Mouse (Mus musculus): Measurements from ENCODE around the gene Ubac2. TPM values are rescaled to one million over a fixed set of nuclear protein-coding genes. Genes with fewer than 3 reads are reported as not detected.
"Not testable (repeated sequence)": the region's sequence is repeated elsewhere in the genome, so short reads cannot be mapped to it uniquely, and the experiment has no call there.

Ubac2 gene
- total RNA-seq, 2 experiments from 2014 or later = 34.5 to 35.7 TPM

GRCm38 (mm10) chr14:122048816-122049215 lies 170.4 kb downstream of the Ubac2 start:
- DNase-seq = no peak

DNA sequence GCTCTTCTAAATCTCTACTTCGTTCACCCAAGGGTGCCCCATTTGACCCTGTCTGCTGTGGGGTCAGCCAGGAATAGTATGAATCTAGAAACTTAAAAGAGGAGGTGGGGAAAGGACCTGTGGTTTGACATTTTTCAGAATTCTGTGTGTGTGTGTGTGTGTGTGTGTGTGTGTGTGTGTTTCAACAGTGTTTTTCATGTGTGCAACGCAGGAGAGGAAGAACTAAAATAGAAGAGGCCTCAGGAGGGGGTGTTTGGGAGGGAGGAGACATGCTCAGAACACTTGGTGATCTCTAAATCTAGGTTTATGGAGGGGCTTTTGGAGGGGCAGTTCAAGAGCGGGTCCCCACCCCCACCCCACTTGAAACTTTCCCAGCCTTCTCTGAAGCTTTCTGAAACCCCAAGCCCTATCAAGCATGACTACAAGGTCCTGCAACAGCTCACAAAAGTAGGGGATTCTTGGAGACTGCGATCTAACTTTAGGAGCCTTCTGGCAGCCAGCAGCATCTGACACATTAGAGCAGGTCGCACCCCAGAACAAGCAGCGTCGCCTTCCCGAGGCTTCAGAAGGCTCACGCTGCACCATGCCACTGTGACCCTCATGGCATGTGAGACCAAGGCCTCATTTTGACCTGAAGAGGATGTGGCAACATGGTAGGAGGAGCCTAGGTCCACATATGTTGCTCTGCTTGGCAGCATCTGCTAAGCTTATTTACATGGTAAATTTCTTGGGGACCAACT lies 174.6 kb downstream of the Ubac2 start:
- no peak for DNase-seq

- DNase-seq = no peak
These were observed 178.5 kb downstream of the Ubac2 start for GRCm38 (mm10) chr14:122056871-122057270.

DNA sequence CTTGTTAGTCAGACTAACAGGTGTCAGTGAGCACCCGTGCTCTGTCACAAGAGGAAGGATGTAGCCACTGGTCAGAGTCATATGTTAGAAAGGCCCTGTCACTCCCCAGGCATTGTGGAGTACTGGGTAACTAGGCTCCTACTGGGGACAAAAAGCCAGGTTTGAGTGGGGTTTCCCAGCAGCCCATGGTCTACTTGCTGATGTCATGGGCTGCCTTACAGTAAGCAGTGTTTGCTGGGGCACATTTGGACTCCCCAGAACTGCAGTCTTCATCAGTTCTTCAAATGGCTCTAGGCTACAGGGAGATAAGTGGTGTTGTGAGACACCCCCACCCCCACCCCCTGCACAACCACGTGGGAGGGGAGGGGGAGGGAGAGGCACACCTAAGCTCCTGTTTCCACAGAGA lies 179.5 kb downstream of the Ubac2 start:
- no peak for DNase-seq

DNA sequence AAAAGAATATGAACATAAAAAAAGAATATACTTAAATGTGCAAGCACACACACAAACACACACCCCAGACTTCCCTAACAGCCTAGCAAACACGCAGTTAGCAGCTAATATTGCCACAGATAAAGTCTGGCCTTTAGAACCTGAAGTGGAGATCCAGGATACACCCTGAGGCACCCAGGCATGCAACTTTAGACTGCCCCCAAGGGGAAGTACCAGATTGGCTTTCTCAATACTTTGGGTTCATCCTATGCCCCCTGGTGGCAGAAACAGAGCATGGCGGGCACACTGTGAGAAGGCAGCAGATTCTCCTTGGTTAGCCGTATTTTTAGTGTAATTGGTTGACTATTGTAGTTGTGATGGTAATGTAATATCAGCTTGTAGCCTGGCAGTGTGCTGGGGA lies 182.2 kb downstream of the Ubac2 start:
- peak; percentile 89 for DNase-seq

GRCm38 (mm10) chr14:122061376-122061775 lies 183.0 kb downstream of the Ubac2 start:
- DNase-seq = no peak

DNA sequence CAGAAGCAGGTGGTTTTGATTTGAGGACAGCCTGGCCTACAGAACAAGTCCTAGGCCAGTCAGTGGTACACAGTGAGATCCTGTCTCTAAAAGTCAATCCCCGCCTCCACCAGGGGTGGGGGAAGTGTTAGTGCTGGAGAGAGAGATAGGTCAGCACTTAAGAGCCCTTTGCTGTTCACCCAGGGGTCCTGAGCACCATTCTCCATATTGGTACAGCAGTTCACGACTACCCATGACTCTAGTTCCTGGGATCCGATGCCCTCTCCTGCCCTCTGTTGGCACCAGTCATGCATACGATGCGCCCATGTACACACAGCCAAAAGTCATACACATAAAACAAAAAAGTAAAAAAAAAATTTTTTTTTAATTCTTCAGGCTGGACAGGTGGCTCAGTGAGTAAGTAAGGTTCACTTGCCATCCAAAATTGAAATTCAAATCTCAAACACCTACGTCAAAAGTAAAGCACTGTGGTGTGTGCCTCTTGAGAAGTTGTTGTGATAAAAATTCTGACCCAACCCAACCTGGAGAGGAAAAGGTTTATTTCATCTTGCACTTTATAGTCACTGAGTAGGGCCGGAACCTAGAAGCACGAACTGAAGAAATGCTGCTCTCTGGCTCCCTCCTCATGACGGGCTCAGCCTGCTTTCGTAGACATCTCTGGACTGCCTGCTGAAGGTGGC lies 184.1 kb downstream of the Ubac2 start:
- DNase-seq = no peak

DNA sequence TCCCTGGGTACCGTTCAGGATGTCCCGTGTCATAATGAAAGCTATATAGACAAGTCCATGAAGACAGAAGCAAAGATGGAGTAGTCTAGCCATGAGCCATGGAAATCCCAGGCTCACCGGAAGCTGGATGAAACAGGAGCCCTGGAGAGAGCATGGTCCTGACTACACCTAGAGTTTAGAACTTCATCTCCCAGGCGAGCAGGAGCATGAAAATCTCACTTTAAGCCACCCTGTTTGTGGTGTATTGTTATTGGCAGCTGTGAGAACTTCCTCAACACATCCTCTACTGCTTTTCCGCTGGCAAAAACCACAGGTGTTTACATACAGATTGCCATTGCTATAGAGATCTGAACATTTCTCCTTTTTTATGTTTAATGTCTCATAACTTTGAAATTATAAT lies 185.2 kb downstream of the Ubac2 start:
- DNase-seq = no peak

DNA sequence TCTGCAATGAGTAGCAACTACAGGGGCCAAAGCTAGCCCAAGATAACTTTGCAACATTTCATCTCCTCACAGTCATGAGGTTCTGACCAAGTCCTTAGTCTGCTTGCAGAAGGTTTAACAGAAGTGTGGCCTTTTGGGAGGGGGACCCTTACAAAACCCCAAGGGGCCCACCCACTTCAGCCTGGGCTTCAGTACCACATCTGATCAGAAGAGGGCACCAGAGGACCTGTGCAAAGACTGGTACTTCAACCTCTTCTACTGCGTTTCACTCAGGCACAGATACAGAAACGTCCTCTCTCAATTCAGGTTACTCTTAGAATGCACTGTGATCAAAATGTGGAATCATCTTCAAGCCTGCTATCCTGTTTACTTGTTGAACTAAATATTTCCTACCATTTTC lies 186.1 kb downstream of the Ubac2 start:
- peak; percentile 79 for DNase-seq

DNA sequence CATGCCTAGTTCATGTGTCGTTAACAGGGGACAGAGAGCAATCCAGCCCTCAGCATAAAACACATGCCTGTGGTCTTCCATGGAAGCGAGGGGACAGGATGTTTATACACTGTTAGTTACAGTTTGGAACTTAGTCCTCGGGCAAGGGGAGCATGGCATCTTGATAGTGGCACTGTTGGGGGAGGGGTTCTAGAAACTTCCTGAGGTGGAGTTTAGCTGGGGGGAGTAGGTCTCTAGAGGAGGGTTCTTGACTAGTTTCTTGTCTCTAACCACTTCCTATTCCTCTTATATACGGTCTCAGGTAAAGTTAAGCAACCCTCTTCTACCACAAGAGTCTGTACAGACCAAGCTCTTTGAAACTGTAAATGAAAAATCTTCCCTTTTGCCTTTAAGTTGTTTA lies 187.8 kb downstream of the Ubac2 start:
- no peak for DNase-seq

- DNase-seq = not testable (repeated sequence)
These were observed 189.6 kb downstream of the Ubac2 start for GRCm38 (mm10) chr14:122068036-122068435.

DNA sequence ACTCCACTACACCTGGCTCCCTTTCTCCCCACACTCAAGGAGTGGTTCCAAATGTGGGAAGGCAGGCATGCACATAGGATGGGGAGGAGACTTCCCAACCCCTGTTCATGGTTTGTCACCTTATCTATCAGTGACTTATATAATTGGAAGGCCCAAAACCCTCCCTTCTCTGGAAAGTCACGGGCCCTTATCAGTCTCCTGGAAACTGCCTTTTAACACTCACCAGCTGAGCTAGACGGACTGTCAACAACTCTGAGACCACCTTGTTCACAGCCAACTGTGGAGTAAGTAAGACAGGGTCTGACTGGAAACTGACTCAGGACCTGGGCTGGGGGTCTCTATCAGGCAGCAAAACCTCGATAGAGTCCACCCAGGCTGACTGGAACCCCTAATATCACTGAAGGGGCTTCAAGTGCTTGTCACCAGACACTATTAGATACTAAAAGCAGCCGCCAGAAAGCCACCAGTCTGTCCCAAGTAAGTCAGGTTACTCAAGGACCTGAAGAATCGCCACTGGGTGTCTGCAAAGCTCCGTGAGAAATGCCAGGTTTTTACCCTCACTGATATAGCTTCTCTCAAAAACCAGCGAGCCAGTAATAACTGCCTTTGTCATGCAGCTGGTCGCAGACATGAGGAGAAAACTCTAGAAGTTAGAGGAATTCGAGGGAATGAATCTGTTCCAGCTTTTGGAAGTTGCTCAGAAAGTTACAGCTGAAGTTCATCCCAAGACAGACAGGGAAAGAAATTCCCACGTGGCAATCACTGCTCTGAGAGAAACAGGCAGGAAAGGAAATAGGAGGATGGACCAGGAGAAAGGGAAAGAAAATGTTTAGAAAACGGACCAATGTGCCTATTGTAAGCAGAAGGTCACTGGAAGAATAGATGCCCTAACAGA lies 190.6 kb downstream of the Ubac2 start:
- no peak for DNase-seq

GRCm38 (mm10) chr14:122069948-122070347 lies 191.5 kb downstream of the Ubac2 start:
- DNase-seq = no peak

Other genes starting within 250 kb of the Ubac2 start
- 10 to 100 TPM; 32.3 to 40.2 TPM for gene Dock9, start 80.8 kb upstream of the Ubac2 start, total RNA-seq (2021)
- 1 to 10 TPM; 1.2 TPM for gene Gpr18, start 37.2 kb downstream of the Ubac2 start, total RNA-seq (2021)
- 1 to 10 TPM in 1 of 2 experiments, under 1 TPM in 1; 0.94 to 1.2 TPM for gene Gpr183, start 86.6 kb downstream of the Ubac2 start, total RNA-seq (2021)
- under 1 TPM in 1 of 2 experiments, not detected in 1; 0.33 TPM for gene Timm8a2, start 156.1 kb downstream of the Ubac2 start, total RNA-seq (2021)
- gene Tm9sf2, start 228.4 kb downstream of the Ubac2 start, total RNA-seq (2021) = 100 to 1,000 TPM; 113 to 119 TPM